Mouse (Mus musculus): Measurements from ENCODE around the gene Bcas3. TPM values are rescaled to one million over a fixed set of nuclear protein-coding genes. Genes with fewer than 3 reads are reported as not detected.

The Bcas3 gene
- total RNA-seq, 1 experiment from 2014 or later: 19.2 TPM

DNA sequence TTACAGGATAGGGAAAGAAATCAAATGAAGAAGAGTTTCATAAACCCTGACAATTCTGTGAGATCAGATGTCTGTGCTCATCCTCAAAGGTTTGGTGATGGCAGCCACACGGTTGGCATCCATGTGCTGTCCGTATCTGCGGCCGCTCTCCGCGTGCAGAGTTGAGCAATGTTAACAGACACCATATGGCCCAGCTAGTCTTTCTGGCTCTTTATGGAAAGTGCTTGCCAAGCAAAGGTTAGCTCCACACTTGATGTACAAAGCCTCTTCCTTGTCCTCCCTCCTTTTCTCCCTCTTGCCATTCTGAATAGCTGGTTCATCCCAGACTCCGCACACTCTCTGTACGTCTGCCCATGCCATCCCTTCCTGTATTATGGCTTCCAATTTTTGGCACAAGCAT lies 269.0 kb downstream of the Bcas3 start:
- ATAC-seq (replicated peaks in 1 of 2; ENCODE audit: insufficient read depth in 1 of 2, low FRiP score in 2 of 2, low TSS enrichment in 1 of 2, low read depth in 1 of 2, poor library complexity in 2 of 2, severe bottlenecking in 2 of 2): no peak

DNA sequence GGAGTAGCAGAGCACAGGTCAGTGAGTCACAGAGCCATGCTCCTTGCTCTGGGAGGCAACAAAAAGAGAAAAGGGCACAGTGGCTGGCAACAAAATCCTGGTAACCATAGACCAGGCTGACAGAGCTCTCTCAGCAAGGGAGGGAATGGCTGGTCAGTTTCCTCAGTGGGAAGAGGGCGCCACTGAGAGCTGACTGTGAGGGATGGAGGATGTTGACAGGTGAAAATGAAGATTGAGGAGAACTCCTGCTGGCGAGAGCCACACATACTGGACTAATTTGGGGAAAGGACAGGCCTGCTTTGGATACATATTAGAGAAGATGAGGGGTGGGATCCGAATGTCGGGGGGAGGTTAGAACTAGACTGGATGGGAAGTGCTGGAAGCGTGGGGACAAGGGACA lies 272.2 kb downstream of the Bcas3 start:
- ATAC-seq (replicated peaks in 1 of 2; ENCODE audit: insufficient read depth in 1 of 2, low FRiP score in 2 of 2, low TSS enrichment in 1 of 2, low read depth in 1 of 2, poor library complexity in 2 of 2, severe bottlenecking in 2 of 2): no peak

DNA sequence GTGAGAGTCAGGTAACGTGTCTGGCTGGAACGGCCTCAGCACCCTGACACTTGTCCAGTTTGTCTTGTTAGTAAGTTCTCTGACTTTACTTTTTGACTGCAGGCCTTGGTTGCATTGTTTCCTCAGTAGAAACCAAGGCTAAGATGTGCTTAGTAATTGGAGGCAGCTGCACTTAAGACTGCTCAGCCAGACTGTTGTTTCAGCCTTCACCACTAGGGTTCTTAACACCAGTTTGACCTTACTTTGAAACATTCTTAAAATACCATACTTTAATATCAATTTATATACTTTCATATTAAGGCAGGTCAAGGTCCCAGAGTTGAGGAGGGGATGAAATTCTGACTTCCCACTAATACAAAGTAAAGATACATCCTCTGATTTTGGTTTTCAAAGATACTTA lies 273.9 kb downstream of the Bcas3 start:
- ATAC-seq (replicated peaks in 1 of 2; ENCODE audit: insufficient read depth in 1 of 2, low FRiP score in 2 of 2, low TSS enrichment in 1 of 2, low read depth in 1 of 2, poor library complexity in 2 of 2, severe bottlenecking in 2 of 2): no peak

DNA sequence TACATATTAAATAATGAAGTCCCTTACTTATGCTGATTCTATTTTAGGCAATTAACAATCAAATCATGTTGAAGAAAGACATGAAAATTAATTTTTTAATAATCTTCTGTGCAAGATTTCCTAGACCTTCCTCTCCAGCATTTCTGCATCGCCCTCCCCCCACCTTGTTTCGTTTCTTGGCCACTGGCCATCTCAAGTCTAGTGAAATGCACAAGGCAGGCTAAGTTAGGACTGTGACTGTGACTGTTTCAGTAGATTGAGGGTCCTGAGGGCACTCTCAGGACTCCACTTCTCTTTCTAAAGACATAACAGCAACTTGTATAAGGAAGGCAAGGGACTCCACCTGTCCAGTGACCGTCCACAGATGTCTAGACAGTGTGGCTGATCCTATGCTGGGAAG lies 274.4 kb downstream of the Bcas3 start:
- no peak for ATAC-seq (replicated peaks in 1 of 2; ENCODE audit: insufficient read depth in 1 of 2, low FRiP score in 2 of 2, low TSS enrichment in 1 of 2, low read depth in 1 of 2, poor library complexity in 2 of 2, severe bottlenecking in 2 of 2)

DNA sequence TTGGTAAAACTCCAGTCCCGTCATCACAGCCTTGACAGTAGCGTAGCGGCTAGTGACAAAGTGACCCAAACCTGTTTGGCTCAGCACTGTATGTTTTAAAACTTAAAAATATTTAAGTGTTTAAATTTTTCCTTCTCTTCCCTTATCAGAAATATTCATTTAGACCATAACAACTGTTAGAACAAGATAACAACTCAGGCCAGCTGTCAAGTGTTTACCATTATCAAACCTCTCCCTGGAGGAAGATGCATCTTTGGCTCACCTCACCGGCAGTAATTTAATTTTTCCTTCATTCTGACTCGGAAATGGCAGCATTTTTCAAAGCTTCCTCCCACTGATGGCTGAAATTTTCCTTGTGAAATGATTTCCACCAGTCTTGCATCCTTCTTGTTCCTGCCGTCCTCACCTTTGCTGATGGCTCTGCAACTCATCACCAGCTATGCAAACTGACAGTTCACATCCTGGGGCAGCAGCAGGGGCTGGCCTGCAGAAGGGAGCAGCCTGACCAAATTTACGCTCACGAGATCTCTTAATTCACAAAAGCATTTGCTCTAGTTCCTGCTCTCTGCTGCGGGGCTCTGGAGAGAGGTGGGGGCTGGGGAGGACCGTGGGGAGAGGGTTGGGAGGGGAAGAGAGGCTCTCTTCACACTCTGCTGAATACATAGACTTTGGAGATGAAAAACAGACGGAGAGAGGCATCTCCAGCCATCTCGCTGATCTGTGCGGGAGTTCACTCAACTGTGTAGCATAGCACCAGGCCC lies 275.5 kb downstream of the Bcas3 start:
- ATAC-seq (replicated peaks in 1 of 2; ENCODE audit: insufficient read depth in 1 of 2, low FRiP score in 2 of 2, low TSS enrichment in 1 of 2, low read depth in 1 of 2, poor library complexity in 2 of 2, severe bottlenecking in 2 of 2): no peak

DNA sequence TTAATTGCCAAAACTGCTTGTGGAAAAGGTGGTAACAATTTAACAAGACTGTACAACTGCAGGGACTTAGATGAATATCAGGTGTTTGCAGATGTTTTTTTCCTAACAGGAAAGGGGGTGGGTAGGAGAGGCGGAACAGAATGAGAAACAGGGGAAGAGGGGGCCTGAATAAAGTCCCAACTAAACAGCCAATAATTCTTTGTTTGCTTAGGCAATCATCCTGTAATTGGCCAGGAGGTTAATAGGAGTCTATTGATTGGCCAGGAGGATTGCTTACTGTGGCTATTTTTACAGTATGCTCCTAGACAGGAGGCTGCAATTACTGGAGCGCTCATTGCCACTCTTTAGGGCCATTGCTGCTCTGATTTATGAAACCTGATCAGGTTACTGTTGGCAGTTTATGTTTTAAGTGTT lies 279.6 kb downstream of the Bcas3 start:
- ATAC-seq (replicated peaks in 1 of 2; ENCODE audit: insufficient read depth in 1 of 2, low FRiP score in 2 of 2, low TSS enrichment in 1 of 2, low read depth in 1 of 2, poor library complexity in 2 of 2, severe bottlenecking in 2 of 2): no peak

DNA sequence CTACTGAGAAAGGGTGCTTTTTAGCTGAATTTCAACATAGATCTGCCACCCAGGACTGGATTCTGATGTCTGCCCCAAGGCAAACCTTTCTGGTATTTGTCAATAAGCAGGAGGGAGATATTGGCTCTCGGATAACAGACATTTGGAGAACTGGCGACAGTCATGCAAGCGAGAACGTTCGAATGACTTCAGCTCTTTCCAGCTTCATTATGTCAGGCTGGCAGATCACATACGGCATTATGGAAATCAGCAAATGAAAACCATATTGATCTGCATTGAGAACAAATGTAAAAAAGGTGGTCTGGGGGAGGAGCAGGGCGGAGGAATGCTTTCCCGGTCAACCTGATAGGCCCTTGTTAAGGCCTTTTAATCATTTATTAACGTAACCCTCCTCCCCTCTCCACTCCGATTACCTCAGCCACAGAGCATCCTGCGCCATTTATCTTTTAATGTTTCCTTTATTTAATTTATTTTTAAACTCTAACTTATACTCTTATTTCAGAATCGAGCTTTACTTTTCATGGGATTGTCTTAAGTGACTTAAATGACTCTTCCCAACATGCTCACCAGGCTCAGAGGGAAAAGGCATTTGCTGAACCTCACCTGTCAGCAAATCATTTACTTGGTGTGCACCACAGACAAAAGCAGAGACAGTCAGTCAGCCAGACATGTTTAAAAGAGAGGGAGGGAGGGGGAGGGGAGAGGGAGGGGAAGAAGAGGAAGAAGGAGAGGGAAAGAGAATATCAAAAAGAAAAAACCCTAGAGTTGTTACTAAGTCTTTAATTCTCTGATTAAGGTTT lies 285.9 kb downstream of the Bcas3 start:
- no peak for ATAC-seq (replicated peaks in 1 of 2; ENCODE audit: insufficient read depth in 1 of 2, low FRiP score in 2 of 2, low TSS enrichment in 1 of 2, low read depth in 1 of 2, poor library complexity in 2 of 2, severe bottlenecking in 2 of 2)

DNA sequence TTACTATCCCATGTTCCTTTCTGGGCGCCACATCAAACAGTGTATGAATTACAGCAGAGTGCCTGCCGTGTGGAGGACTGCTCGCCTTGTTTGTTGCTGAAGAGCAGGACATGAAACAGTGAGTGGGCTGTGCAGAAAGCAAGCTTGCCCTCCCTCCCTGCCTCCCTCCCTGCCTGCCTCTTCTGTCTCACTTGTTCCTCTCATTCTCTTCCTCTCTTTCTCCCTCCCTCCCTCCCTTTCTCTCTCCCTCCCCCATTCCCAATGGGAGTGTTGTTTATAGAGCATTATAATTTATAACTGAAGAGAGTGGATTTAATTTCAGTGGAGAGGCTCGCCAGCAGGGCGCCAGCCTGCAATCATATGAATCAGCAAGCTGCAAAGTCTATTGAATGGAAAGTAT lies 287.7 kb downstream of the Bcas3 start:
- no peak for ATAC-seq (replicated peaks in 1 of 2; ENCODE audit: insufficient read depth in 1 of 2, low FRiP score in 2 of 2, low TSS enrichment in 1 of 2, low read depth in 1 of 2, poor library complexity in 2 of 2, severe bottlenecking in 2 of 2)

DNA sequence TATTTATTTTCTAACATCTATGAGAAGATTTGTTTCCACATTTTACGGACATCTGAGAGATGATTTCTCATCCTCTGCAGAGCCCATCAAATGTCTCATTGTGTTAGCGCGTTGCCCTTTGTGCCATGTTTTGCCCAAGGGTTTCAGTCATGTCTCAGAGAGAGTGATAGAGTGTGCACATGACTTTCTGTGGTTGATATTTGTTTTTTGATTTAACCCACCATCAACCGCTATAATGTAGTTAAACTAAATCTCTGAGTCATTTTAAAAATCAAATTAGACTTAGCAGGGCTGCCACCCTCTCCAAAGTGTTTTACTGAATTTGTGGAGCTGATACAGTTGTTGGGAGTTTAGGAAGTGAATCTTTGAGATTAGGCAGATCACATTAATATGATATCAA lies 288.5 kb downstream of the Bcas3 start:
- no peak for ATAC-seq (replicated peaks in 1 of 2; ENCODE audit: insufficient read depth in 1 of 2, low FRiP score in 2 of 2, low TSS enrichment in 1 of 2, low read depth in 1 of 2, poor library complexity in 2 of 2, severe bottlenecking in 2 of 2)

DNA sequence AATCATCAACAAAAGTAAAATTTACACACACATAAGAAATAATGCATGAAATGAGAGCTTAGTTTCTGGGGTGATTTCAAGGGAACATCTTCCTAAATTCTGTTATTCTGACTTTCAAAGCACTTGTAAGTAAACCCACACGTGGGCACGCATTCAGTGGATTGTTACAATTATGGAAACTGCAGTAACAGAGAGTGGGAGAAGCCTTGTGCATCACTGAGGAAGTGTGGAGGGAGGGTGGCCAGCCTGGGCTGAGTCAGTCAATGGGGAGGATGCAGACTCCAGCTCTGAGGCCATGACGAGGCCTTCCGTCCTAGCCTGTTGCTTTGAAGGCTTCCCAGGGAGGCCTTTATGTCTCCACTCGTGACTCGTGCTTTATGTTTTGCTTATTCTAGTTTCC lies 289.6 kb downstream of the Bcas3 start:
- no peak for ATAC-seq (replicated peaks in 1 of 2; ENCODE audit: insufficient read depth in 1 of 2, low FRiP score in 2 of 2, low TSS enrichment in 1 of 2, low read depth in 1 of 2, poor library complexity in 2 of 2, severe bottlenecking in 2 of 2)

DNA sequence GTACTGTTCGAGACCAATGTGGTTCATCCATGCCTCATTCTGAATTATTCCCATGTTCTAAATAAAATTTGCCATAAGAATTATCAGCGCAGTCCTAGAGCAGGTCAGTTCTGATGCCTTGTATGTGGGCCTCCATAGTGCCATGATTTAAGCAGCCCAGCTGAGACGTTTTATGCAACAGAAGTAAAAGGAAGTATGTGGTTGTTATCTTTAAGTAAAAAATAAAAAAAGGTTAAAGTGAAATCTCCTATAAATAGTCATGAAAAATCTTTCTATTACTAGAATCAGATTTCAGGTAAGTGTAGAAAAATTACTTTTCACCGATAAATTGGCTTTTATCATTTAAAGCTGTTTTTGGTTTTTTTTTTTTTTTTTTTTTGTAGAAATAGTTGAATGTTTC lies 290.1 kb downstream of the Bcas3 start:
- no peak for ATAC-seq (replicated peaks in 1 of 2; ENCODE audit: insufficient read depth in 1 of 2, low FRiP score in 2 of 2, low TSS enrichment in 1 of 2, low read depth in 1 of 2, poor library complexity in 2 of 2, severe bottlenecking in 2 of 2)

DNA sequence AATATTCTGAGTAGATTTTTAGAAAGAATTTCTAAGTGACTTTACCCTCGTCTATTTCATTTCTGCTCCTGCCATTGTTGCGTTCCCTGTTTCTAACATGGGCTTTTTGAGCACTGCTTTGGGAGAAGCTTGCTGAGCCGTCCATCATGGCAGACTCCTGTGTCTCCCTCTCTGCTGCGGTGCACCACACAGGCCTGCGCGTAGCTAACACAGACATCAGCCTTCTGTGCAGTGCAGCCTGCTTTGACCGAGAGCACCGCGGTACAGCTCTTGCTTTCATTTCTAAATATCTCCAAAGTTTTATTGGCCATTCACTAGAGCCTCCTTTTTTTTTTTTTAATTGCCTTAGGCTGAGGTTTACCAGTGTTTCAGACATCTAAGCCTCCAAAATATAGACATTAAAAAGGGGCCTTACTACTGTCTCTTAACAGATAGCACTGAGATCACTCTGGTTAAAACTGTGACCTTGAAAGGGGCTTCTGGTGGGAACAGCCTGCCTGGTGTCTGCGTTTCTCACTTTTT lies 290.6 kb downstream of the Bcas3 start:
- ATAC-seq (replicated peaks in 1 of 2; ENCODE audit: insufficient read depth in 1 of 2, low FRiP score in 2 of 2, low TSS enrichment in 1 of 2, low read depth in 1 of 2, poor library complexity in 2 of 2, severe bottlenecking in 2 of 2): no peak

DNA sequence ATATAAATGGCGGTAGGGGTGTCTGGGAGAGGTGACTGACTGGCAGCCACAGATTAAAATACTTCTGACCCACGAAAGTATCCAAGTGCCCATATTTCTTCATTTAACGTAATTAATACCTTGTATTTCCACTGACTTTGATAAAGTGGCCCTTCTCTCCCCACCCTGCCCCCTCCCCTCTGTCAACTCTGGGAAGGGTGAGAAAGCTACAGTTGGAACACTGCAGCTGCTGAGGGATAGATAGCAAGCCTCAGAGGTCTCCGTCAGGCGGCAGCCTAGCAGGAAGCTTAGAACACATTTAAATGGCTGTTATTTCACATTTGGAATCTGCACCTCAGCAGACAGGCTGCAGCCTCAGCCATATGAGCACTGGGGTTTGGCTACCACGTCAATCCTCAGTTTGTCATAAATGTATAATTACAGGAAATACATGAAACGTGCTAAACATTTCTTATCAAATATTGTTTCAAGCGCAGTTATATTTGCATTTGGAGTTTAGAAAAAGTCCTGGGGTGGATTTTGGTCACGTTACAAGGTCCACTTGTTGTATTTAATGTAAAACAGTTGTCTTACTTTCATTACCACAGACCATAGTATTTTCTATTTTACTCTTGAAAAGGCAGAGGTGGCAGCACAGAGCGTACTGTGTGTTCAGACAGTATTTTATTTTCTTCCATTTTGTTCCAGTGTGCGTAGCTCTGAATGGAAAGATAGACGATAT lies 291.2 kb downstream of the Bcas3 start:
- ATAC-seq (replicated peaks in 1 of 2; ENCODE audit: insufficient read depth in 1 of 2, low FRiP score in 2 of 2, low TSS enrichment in 1 of 2, low read depth in 1 of 2, poor library complexity in 2 of 2, severe bottlenecking in 2 of 2): no peak

DNA sequence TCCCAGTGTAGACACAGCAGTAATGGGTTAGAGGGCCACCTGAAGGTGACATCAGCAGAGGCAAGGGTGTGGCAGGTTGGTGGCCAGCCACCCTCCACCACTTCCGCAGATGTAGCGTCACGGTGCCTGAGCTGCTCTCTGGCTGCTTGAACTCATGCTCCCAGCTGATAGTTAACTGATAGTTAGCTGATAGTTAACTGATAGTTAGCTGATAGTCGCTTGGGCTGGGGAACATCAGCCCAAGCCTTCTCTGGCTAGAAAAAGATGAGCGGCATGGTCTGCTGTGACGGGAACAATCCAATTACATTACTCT lies 291.7 kb downstream of the Bcas3 start:
- no peak for ATAC-seq (replicated peaks in 1 of 2; ENCODE audit: insufficient read depth in 1 of 2, low FRiP score in 2 of 2, low TSS enrichment in 1 of 2, low read depth in 1 of 2, poor library complexity in 2 of 2, severe bottlenecking in 2 of 2)

DNA sequence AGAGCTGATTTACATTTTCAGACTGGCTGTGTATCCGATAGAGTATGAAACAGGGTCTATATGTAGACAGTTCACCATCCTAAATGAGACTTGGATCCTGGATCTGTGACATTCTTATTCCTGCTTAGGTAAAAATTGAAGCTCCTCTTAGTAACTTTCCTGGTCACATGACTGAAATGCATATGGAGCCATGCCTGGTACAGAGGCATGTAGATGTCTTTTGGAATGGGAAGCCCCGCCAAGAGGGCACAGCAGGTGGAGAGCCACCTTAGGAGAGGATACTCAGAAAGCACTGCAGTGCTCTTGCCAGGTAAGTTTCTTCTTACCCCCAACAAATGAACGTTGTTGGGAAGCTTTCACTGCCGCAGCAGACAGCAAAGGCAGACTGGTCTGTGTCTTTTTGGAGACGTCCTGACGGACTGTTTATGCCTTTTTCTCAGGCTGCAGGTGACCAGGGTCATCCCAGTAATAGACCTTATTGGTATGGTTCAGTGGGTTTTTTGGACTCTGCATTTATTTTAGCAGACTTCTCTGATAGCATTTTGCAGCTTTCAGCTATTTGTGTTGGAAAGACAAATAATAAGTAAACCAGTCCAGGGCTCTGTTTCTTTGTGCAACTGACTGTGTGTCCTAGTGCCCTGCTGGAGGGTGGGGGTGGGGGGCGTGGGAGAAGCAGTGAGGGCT lies 292.3 kb downstream of the Bcas3 start:
- no peak for ATAC-seq (replicated peaks in 1 of 2; ENCODE audit: insufficient read depth in 1 of 2, low FRiP score in 2 of 2, low TSS enrichment in 1 of 2, low read depth in 1 of 2, poor library complexity in 2 of 2, severe bottlenecking in 2 of 2)

DNA sequence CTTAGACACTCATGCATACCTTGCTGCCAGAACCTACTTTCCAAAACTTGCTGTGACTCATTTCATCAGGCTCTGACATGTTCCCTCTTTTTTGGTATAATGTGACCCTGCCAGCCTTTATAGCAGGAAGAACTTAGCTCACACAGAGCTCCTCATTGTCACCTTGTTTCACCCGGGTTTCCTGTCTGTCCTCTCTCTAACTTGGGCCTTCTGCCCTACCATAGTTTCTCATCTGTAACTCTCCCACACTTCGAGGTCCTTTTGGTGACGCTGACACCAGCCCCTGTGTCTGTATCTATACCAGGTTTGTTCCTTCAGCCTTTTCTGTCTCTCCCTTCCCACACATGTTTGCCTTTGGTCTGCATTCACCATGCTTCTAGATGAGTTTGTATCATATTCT lies 295.9 kb downstream of the Bcas3 start:
- ATAC-seq (replicated peaks in 1 of 2; ENCODE audit: insufficient read depth in 1 of 2, low FRiP score in 2 of 2, low TSS enrichment in 1 of 2, low read depth in 1 of 2, poor library complexity in 2 of 2, severe bottlenecking in 2 of 2): no peak

DNA sequence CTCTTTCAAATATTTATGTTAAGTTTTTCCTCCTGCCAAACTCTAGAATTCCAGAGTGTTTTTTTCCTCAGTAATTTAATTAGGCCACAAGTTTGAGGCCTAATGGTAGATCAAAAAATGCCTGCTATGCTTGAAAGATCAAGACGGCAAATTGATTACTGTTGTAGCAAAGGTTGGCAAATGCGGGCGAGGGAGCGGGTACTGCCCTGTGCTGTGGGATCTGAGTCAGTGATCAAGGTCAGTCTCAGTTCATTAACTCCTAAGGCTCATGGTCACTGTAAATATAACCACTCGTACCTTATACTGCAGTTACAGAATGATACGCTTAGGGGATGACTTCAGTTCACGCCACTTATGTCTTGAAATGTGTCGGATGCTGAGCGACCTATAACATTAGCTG lies 296.4 kb downstream of the Bcas3 start:
- ATAC-seq (replicated peaks in 1 of 2; ENCODE audit: insufficient read depth in 1 of 2, low FRiP score in 2 of 2, low TSS enrichment in 1 of 2, low read depth in 1 of 2, poor library complexity in 2 of 2, severe bottlenecking in 2 of 2): no peak

DNA sequence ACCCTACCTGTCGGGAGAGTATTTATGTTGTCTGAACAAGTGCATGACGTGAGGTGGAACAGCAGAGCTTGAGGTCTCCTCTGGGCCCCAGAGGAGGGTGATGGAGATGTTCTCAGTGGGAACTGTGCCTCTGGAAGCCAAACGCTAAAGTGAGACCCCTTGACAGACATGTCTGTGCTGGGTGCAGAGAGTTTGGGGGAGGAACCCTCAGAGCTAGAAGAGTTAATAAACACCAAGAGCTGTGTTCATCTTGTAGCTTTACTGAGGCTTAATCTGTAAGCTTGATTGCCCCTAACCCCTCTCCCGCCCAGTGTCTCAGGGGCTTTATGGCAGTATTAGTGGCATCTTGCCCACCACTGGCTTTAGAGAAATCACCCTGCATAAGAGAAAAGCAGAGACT lies 304.5 kb downstream of the Bcas3 start:
- no peak for ATAC-seq (replicated peaks in 1 of 2; ENCODE audit: insufficient read depth in 1 of 2, low FRiP score in 2 of 2, low TSS enrichment in 1 of 2, low read depth in 1 of 2, poor library complexity in 2 of 2, severe bottlenecking in 2 of 2)

Data from hematopoietic stem cell, adult 5-6 weeks (primary cell).